Mouse (Mus musculus): ENCODE measurements at regions not wholly inside any gene's neighbourhood (a gene's known extent, or its start where the extent isn't known, plus 50 kb on each side); places are given as distances from the start of the nearest gene placed in this dataset.

DNA sequence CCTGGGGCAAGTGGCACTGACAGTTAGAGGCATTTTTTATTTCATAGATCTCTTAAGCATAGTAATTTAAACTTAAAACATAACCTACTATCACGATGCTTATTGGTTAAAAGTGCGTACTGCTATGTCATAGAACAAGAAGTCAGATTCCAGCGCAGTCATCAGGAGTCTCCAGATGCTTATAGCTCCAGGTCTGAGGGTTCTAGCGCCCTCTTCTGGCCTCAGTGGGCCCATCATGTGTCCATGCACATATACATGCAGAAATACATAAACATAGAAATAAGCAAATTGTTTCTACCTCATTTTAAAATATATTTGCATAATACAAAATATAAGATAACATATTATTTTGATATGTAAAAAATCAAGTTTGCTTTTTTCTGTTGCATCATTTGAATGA is 1002.8 kb upstream of the Adgrl2 start:
- DNase-seq (ENCODE audit: low spot score), result peak; percentile 4

DNA sequence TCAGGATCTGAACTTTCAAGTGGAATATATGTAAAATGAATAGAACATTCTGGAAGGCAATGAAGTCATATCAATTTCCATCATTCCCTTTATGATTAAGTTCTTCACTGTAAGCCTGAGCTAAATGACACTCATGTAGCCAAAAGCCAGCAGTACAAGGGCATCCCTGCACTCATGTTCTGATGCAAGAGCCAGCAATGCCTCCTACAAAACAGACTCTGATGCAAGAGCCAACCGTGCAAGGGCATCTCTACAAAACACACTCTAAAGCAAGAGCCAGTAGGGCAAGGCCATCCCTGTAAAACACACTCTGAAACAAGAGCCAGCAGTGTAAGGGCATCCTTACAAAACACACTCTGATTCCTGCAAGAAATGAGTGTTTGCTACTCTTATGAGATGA is 997.4 kb upstream of the Adgrl2 start:
- DNase-seq (ENCODE audit: low spot score), result no peak

DNA sequence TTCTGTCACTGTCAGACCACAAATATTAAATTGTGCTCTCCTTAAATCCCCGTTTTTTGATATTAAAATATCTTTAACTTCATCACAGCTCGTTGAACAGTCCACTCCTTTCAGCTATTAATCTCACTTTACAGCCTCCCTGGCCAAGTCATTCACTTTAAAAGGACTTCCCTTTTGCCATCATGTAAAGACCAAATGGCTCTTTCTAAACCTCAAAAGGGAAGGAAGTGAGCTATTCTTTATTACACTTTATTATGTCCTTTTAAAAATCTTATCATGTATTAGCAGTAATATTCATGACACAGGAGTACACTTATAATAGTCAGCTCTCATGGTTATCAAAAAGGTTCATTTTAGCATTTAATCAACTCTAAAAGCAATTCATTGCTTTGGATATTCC is 966.6 kb upstream of the Adgrl2 start:
- DNase-seq (ENCODE audit: low spot score), result no peak

DNA sequence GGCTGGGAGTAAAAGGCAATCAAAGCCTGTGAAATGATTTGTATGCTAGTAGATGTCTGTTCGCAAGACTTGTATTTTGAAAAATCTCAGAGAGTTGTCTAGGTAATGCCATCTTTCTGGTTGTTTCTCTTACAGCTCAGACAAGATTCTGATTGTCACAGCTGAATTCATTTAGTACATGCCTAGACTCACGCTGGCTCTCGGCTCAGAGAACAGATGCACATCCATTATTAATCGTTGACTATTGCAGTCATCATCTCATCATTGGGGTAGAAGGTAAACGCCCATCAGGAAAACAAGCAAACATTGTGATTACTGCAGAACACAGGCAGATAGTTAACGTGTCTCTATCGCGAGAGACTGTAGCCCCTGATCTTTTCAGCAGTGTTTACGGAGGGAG is 945.8 kb upstream of the Adgrl2 start:
- DNase-seq (ENCODE audit: low spot score), result no peak

DNA sequence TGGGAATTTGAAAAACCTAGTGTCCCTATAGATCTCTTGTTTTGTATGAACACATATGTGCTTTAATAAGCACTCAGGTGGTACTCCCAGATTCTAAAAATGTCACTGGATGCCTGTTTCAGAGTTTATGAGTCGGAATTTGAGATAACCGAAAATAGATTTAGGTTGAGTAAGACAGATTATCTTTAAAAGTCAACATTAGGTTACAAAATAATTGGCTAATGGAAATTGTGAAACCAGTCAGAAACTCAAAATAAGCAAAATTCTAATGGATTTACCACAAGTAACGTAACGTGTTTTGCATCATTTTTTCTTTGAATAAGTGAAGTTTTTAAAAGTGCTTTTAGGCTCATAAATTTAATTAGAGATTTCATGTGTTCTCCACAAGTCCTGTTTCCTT is 944.5 kb upstream of the Adgrl2 start:
- no peak for DNase-seq (ENCODE audit: low spot score)

DNA sequence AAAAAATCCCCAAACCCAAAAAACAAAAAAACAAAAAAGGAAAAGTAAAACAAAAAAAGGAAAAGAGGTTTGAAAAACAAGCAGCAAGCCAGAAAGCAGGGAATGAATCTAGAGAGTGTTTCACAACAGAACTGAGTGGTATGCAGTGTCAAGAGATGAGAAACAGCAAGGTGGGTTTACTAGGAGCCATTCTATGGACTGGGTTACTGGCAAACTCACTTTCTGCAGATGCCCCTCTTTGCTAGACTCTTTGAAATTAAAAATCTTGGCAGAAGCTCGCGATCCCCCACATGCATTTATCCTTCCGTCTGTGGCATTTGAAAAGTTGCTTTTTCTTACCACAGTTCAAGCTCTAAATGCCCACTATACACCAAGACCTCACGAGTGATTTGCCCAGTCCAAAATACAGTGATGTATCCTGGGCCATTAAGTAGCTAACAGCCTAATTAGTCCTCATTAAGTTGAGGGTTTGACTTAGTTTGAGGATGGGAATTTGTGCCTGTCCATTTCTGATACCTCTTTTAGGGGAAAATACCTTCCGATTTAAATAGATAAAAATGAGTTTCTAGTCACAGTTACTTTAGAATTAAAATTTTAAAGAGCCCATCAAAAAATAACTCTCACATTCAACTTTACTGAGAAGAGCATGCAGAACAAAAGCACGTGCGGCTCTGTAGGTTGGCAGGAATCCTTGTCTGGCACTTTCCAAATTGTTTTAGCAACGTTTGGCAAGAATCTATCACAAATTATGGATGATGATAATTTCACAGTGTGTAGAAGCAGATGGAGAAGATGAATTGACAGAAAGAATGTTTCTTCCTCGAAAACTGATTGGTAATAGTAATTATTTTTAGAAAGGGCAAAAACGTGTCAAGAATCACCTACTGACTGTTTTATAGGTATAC is 938.4 kb upstream of the Adgrl2 start:
- no peak for DNase-seq (ENCODE audit: low spot score)

DNA sequence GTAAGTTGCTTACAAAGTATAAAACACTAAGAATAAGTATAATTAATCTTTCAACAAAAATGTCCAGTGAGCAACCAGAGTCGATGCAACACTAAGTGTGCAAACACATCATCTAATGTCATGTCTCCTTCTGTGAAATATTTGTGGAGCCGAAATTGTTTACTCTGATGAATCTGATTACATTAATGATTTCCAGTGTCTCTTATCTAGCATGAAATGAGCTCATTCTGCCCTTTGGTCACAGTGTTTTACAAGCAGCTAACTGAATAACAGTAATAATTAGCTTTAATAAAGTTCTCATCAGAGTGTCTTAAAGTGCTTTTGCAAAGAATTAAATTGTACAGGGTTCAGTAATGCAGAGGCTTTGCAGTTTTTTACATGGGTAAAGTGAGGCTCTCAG is 929.9 kb upstream of the Adgrl2 start:
- DNase-seq (ENCODE audit: low spot score), result no peak

DNA sequence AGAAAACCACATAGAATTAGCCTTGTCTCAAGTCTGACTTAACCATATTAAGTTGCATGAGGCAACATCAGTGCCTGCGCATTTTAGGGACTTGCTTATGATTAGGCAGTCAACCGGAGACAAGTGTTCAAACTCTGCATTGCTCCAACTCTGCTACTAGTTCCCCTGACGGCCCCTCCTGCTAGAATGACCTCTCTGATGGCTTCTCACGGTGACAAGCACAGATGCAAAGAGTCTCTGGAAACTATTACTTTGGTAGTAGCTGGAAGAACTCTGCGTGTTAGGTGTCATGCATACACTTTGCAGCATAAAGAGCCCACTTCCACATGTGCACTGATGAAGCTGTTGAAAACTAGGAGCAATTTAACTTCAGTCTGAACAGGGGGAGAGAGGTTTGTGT is 927.8 kb upstream of the Adgrl2 start:
- DNase-seq (ENCODE audit: low spot score), result no peak

DNA sequence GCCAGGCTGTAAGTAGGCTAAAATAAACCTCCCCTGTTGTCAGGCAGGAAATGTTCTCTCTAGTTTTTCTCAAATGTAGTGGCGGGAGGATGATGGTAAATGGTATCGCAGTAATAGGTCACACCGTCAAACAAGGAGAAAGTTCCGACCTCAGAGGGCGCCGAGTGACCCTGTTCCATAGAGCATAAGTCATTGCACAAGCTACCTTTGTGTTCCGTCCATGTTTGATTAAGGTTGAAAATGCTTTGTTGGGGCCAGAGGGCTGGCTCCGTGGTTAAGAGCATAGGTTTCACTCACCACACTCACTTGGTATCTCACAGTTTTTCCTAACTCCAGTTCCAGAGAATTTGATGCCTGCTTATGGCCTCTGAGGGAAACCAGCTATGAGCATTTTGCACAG is 920.4 kb upstream of the Adgrl2 start:
- no peak for DNase-seq (ENCODE audit: low spot score)

DNA sequence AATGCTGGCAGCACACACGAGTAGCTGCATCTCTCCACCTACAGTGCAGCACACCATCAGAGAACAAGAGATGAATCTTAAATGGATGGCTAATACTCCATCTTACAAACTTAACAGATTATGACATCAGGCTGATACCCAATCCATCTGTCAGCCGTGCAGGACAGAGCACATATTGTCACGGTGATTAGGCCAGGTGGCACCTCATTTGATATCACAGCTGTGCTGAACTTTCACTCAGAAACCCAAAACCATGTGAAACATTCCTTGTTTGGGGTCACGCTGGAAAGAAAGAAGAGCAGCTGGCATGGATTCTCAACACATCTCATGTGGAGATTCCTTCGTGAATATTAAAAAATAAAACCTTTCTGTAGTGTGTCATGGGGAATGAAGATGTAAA is 911.4 kb upstream of the Adgrl2 start:
- DNase-seq (ENCODE audit: low spot score), result no peak

DNA sequence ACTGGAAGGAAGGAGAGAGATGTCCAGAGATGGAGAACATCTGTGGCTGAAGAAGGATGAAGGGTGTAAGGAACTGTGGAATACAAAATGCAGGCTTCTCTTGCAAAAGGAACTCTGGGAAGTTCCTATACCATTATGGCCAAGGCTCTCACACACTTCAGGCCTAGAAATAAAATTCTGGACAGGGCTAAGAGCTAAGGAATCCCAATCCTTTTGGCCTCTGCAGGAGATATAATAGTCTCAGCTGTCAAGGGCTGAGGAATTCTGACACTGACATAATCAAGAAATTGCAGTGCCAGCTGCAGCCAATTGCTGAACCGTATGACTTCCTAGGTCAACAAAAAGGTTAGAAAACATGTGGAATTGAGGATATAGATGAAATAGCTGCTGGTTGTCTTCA is 886.2 kb upstream of the Adgrl2 start:
- no peak for DNase-seq (ENCODE audit: low spot score)

DNA sequence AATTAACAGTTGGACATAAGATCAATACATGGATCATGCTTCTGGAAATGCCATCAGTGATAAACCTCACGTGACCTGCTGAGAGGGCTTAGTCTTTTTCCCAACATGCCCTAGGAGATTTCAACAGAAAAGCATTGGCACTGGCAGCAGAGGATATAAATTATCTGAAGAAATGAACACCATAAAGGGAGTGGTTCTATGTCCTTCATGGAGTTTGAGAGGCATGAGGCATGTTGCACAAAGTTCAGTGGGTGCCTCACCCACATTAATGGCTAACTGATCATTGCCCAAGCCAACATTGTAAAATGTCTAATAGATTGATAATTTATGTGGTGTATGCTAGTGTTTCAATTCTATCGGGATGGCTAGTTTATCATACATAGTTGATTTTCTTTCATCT is 875.6 kb upstream of the Adgrl2 start:
- no peak for DNase-seq (ENCODE audit: low spot score)

DNA sequence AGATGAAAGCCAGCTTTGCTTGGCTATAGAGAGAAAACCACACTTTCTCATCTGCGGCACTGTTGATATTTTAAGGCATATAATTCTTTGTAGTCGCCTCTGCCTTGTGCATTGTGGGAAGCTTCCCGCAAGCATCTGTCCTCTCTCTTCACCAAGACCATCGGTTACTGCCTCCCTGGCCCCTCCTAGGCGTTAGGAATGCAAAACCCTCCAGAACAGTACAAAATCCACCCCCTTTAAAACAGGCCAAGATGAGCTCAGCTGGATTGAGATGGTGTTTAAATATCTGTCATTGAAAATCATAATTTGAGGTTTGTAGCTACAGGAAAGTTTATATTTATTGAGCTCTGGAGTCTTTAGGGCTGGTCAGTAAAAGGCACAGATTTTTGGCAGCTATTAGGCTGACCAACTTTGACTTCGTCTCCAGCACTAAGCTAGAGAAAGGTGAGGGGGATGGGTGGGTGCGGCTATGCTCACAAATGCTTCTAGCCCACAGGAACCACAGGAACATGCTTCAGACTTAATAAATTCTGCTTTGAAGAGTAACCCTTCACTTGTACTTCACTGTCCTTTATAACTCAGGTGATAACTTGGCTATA is 856.7 kb upstream of the Adgrl2 start:
- no peak for DNase-seq (ENCODE audit: low spot score)

DNA sequence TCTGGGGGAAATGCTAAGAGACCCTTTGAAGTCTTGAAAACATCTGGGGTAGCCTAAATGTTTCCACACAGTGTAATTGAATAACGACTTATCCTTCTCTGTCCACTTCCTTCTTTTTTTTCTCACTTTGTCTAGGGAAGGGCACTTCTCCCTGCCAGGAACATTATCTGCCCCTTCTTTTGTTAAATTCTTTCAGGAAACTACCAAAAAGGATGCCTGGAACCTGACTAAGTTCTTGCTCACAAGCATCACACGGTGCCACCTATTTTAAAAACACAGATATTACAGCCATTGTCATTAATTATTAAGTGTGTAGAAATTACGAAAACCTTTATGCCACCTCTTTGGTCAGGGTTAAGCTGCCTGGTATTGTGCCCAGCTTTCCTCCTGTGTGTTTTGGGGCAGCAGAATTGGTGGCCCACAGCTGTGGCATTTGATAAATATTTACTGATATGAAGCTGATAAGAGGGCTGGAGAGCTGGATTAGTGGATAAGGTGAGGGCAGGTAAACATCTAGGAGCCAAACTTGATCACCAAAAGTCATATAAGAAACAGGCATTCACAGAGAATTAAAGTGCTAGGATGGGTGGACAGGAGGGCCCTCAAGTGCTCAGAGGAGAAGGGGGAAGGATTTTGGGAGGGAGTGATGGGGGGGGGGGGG is 855.6 kb upstream of the Adgrl2 start:
- DNase-seq (ENCODE audit: low spot score), result no peak

DNA sequence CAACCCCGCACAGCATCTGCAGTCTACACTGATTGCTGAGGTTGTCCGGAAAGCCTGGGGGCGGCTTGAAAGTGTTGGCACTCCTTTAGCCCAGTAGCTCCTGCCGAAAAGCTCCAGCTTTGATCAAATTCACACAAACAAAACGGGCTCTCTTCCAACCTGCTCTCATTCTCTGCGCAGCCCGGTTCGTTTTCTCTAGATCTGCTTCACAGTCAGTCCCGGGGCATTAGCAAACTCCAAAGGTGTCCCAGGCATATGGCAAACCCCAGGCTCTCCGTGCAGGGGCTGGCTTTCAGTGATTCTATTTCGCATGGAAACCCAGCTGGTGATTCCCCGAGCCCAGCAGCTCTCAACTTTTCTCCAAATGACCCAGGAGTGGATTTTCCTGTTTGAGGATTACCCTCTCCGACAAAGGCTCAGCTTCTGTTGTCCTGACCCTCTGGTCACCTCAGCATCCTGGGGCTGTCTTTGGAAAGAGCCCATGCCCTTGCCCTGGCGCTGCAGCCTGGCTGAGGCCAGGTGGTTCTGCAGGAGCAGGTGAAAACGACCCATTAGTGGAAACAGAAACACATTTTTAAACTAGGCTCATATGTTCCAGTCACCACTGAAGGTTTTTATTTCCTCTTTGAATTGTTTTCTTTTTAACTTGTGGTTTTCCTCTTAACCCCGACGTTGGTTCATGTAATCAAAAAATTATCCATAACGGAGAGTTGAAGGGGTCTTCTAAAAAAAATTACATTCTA is 854.9 kb upstream of the Adgrl2 start:
- no peak for DNase-seq (ENCODE audit: low spot score)

DNA sequence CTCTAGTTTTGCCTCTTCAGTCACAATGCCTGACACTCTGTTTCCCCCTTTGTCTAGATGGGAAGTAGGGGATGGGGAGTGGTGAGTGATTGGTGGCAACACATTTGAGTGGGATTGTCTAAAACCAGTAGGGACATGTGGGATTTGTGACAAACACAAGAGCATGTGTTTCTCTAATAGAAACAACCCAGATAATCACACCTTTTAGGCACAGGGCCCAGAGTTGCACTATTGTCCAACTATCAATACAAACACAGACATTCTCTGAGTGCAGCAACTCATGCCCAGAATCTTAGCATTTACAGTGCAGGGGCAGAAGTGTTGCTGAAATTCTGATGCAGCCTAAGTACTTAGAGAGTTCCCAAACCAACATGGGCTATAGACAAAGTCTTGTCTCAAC is 847.6 kb upstream of the Adgrl2 start:
- DNase-seq (ENCODE audit: low spot score), result no peak

DNA sequence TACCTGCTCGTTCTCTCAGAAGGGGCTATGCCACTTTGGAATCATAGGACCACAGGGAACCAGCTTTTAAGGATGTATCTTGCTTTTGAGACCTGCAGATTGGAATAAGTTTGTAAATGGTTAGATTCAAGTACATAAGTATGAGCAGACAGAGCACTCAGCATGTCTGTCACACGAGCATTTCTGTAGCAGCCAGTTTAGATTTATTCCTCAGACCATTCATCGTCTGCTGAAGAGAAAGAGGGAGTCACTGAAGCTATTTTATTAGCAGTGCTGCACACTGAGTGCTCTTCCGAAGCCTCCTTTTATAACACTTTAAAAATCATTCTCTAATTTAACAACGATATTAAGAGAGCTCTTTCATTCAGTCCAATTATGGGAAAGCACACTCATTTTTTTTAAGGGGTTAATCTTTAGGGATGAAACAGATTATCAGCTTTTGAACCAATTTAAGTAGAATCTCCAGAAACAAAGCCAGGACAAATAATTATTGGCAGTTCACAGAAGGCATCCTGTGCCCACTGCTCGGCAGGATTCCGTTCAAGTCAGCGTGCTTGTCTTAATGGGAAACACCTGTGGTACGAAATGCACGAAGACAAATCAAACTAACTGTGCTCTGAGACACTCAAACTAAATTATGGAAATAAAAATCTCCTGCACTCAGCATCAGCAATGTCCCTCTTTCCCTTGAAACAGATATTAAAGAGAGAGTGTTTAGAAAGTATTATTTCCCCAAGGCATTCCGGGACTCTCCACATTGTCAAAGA is 846.3 kb upstream of the Adgrl2 start:
- no peak for DNase-seq (ENCODE audit: low spot score)

DNA sequence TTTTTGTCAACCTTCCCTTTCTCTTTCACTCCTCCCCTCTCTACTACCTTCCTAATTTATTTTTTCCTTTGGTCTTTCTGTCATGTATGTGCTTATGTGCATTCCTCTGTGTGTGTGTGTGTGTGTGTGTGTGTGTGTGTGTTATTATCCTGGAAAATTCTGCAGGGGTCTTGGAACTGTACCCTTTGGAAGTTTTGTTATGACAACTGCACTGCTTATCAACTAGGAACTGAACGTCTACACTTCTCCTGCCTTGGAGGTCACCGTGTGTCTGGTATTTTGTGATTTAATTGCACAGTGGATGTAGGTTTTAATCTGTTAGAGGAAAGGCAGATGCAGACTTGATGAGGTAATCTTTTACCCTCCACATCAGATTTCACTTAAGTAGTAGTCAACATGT is 836.8 kb upstream of the Adgrl2 start:
- no peak for DNase-seq (ENCODE audit: low spot score)

DNA sequence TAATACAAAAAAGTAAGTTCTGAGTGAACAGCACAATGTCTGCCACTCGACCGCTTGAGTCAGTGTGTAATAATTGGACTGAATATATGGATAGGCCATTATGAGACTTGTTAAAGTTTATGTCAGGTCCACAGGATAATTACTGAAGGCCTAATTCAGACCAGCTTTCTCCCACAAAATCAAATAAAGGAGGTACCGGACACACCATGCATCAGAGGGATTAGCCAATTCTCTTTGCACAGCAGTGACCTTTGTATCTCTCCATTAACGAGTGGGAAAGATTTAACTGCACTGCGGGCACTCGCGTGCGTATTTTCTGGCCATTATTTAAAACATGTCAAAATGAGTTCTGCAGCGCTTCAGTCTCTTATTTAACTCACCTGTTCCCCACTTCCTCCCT is 836.4 kb upstream of the Adgrl2 start:
- DNase-seq (ENCODE audit: low spot score), result no peak

DNA sequence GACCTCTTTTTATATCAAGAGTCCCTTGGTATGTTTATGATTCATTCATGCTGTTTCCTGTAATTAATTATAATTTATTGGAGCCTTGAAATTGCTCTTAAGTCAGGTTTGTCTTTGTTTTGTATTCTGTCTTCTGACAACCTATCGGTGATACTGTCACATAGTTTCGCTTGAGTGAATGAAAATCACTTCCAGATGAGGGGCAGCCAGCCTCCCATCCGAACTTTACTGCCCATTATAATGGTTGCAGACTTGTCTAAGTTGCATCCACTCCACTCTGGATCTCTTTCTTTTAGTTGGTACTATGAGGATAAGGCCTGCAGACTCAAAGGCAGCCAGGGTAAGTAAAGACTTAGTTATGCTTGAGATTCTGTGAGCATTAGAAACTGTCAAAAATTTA is 830.3 kb upstream of the Adgrl2 start:
- no peak for DNase-seq (ENCODE audit: low spot score)

DNA sequence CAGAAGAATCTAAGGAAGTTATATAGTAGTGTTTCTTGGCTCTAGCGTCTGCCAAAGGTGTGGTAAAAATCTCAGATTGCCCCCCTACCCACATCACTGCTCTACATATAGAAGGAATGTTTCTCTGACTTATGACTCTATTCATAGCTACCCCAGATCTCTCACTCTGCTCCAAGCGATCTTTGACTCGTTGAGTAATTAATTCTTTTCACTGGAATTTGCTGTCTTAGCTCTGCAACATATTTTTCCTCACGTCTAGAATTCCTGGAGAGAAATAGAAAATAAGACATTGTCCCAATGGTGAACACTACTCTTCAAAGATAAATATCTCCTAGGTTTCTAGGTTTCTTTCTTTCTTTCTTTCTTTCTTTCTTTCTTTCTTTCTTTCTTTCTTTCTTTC is 829.5 kb upstream of the Adgrl2 start:
- no peak for DNase-seq (ENCODE audit: low spot score)
